Mouse (Mus musculus): ENCODE data around the gene Nfia. TPM values are rescaled to one million over a fixed set of nuclear protein-coding genes. Genes with fewer than 3 reads are reported as not detected.

Nfia gene
- polyA plus RNA-seq, 1 experiment: 41.2 TPM

DNA sequence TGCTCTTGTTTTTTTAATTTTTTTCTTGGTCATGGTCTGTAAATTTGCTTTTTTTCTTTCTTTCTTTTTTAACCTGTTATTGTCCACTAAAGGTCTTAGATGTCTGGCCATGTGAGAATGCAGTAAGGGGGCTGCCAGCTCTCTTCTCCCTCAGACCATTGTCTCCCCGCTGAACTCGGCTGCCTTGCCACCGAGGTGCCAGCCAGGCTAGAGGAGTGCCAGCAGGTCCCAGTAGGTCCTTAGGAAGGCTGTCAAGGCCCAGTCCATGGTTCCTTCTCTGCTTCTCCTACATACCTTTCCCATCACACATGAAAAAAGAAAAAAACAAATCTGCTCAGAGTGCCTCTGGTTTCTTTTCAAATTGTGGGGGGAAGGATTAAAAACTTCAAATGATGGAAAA is 345.6 kb downstream of the Nfia start:
- no peaks in the 10 kb centered on the region for H3K27me3 ChIP-seq (ENCODE audit: control insufficient read depth, insufficient read depth, low read length)
- no peak overlapping the region for H3K4me3 ChIP-seq (replicated peaks; ENCODE audit: insufficient read depth, low read depth, low read length)
- no peak overlapping the region for H3K27ac ChIP-seq (ENCODE audit: insufficient read depth, low read length)
- no peak for DNase-seq
- no peaks in the 10 kb centered on the region; the same call in 1 of the 2 replicates for H3K4me1 ChIP-seq (ENCODE audit: control insufficient read depth, insufficient read depth, low read length)
- TF ChIP-seq POLR2A (IDR thresholded peaks at IDR 0.05; ENCODE audit: borderline replicate concordance, insufficient read depth, low read length) (no peak), CTCF (IDR thresholded peaks at IDR 0.05; ENCODE audit: borderline replicate concordance, insufficient read depth, low read depth, low read length) (no peak)
- 15% methylated on average over 3 of the region's 3 CpGs for WGBS

DNA sequence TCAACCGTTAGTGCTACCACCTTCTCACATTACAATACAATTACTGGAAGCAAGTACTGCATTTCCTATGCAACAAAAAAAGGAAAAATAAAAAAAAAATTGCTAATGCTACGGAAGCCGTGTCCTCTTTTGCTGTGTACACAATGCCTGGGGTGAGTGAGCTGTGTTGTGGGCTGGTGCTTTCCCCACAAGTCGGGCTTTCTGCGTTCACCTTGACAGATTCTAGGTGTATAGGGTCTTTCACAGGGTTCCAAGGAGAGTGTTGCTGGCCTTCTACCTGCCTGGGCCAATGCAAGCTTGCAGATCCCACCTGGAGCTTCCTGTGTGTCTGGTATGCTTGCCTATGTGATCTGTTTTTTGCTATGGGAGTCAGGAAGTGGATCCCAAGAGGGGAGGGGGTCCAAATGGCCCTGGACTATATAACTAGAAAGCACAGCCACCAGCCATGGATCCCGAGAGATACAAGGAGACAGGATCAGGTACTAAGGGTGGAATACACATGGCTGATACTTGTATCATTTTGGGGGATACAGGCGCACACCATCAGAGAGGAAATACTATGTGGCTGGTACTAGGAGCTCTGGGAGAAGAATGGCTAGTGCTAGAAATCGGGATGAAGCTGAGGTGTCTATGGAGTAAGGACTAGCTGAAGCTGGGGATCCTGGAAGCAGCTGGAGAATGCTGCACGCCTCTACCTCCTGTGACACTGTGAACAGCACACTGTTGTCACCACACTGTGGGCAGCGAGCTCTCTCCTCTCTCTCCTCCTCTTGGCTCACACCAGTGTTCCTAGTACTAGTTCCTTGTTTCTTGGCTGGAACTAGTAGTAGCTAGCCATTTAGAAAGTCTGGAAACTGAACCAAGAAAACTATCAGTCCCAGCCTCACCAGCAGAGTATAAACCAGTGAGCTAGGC is 346.5 kb downstream of the Nfia start:
- WGBS: 84% methylated on average over 10 of the region's 10 CpGs
- H3K4me3 ChIP-seq (replicated peaks; ENCODE audit: insufficient read depth, low read depth, low read length): no peak overlapping the region
- no peak overlapping the region for H3K27ac ChIP-seq (ENCODE audit: insufficient read depth, low read length)
- no peaks in the 10 kb centered on the region for H3K27me3 ChIP-seq (ENCODE audit: control insufficient read depth, insufficient read depth, low read length)
- no peak for DNase-seq
- H3K4me1 ChIP-seq (ENCODE audit: control insufficient read depth, insufficient read depth, low read length): no peaks in the 10 kb centered on the region; the same call in 1 of the 2 replicates
- no peak for TF ChIP-seq CTCF (IDR thresholded peaks at IDR 0.05; ENCODE audit: borderline replicate concordance, insufficient read depth, low read depth, low read length)
- TF ChIP-seq POLR2A (IDR thresholded peaks at IDR 0.05; ENCODE audit: borderline replicate concordance, insufficient read depth, low read length): no peak

DNA sequence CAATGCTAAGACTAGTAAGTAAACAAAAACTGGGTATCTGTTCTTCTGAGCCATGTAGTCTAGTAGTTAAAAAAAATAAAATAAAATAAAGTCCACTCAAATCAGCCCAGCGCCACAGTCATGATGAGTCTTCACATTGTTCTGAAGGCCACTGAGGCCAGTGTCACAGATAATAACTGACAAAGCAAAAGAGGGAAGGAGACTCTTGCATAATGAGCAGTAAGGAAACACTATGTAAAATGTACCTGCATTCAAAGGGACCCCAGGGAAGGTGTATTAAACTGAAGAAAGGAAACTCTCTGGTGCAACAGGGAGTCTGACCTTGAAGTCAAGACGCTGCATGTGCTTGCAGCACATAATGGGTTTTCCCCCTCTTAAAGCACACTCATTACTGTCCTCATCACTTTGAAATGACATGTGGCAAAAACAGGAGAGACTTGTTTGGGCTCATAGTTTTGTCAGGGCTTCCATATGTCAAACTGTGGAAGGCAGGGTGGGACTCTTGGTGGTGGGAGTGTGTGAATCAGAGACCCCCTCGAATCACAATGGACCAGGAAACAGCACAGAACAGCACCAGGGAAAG is 347.5 kb downstream of the Nfia start:
- Histone ChIP-seq H3K27ac (ENCODE audit: insufficient read depth, low read length) (no peak overlapping the region), H3K4me1 (ENCODE audit: control insufficient read depth, insufficient read depth, low read length) (no peaks in the 10 kb centered on the region; the same call in 1 of the 2 replicates), H3K4me3 (replicated peaks; ENCODE audit: insufficient read depth, low read depth, low read length) (no peak overlapping the region), H3K27me3 (ENCODE audit: control insufficient read depth, insufficient read depth, low read length) (no peaks in the 10 kb centered on the region)
- no peak for TF ChIP-seq POLR2A (IDR thresholded peaks at IDR 0.05; ENCODE audit: borderline replicate concordance, insufficient read depth, low read length)
- no peak for TF ChIP-seq CTCF (IDR thresholded peaks at IDR 0.05; ENCODE audit: borderline replicate concordance, insufficient read depth, low read depth, low read length)
- no peak for DNase-seq
- WGBS: 88% methylated on average over 3 of the region's 3 CpGs

GRCm38 (mm10) chr4:98120706-98121340 is 348.3 kb downstream of the Nfia start:
- H3K4me1 ChIP-seq (ENCODE audit: control insufficient read depth, insufficient read depth, low read length): no peaks in the 10 kb centered on the region
- no peak for DNase-seq
- no peak overlapping the region for H3K27ac ChIP-seq (ENCODE audit: insufficient read depth, low read length)
- 90% methylated on average over 6 of the region's 6 CpGs for WGBS
- no peak overlapping the region for H3K4me3 ChIP-seq (replicated peaks; ENCODE audit: insufficient read depth, low read depth, low read length)
- TF ChIP-seq POLR2A (IDR thresholded peaks at IDR 0.05; ENCODE audit: borderline replicate concordance, insufficient read depth, low read length) (no peak), CTCF (IDR thresholded peaks at IDR 0.05; ENCODE audit: borderline replicate concordance, insufficient read depth, low read depth, low read length) (no peak)
- no peaks in the 10 kb centered on the region for H3K27me3 ChIP-seq (ENCODE audit: control insufficient read depth, insufficient read depth, low read length)

DNA sequence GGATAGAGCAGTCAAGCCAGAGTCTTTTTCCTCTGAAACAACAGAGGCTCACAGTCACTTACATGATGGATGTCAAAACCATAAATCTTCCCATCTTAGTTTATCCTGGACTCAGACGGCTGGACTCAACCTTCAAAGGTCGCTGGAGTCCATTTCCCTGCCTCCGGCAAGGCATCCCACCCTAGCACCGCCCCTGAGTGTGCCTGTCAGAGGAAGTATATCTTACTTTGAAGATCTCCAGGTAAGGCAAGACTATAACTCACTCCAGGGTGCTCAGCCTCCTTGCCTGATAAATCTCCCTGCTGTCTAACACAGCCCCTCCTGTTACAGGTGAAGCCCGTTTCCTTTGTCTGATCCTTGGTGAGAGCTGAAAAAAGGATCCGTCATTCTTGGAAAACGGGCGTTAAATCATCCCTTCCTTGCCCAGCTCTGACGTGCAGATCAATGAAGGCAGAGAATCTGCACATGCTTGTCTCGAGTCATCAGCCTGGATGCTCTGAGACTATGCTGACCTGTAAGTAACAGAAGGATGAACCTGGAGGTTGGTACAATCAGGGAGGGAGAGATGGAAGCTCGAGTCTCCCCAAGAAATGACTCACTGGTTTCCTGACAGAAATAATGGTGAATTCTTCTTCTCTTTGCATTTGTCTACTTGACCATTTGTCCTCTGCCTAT is 353.6 kb downstream of the Nfia start:
- Histone ChIP-seq H3K4me3 (replicated peaks; ENCODE audit: insufficient read depth, low read depth, low read length) (no peak overlapping the region), H3K27me3 (ENCODE audit: control insufficient read depth, insufficient read depth, low read length) (no peaks in the 10 kb centered on the region), H3K27ac (ENCODE audit: insufficient read depth, low read length) (no peak overlapping the region), H3K4me1 (ENCODE audit: control insufficient read depth, insufficient read depth, low read length) (no peaks in the 10 kb centered on the region)
- no peak for DNase-seq
- WGBS: 80% methylated on average over 11 of the region's 11 CpGs
- TF ChIP-seq CTCF (IDR thresholded peaks at IDR 0.05; ENCODE audit: borderline replicate concordance, insufficient read depth, low read depth, low read length) (no peak), POLR2A (IDR thresholded peaks at IDR 0.05; ENCODE audit: borderline replicate concordance, insufficient read depth, low read length) (no peak)

GRCm38 (mm10) chr4:98130798-98131197 is 358.3 kb downstream of the Nfia start:
- no peak for DNase-seq
- TF ChIP-seq CTCF (IDR thresholded peaks at IDR 0.05; ENCODE audit: borderline replicate concordance, insufficient read depth, low read depth, low read length) (no peak), POLR2A (IDR thresholded peaks at IDR 0.05; ENCODE audit: borderline replicate concordance, insufficient read depth, low read length) (no peak)
- no peaks in the 10 kb centered on the region for H3K4me1 ChIP-seq (ENCODE audit: control insufficient read depth, insufficient read depth, low read length)
- no peaks in the 10 kb centered on the region for H3K27me3 ChIP-seq (ENCODE audit: control insufficient read depth, insufficient read depth, low read length)
- H3K4me3 ChIP-seq (replicated peaks; ENCODE audit: insufficient read depth, low read depth, low read length): no peak overlapping the region
- H3K27ac ChIP-seq (ENCODE audit: insufficient read depth, low read length): no peak overlapping the region
- 37% methylated on average over 2 of the region's 2 CpGs for whole genome bisulfite sequencing

DNA sequence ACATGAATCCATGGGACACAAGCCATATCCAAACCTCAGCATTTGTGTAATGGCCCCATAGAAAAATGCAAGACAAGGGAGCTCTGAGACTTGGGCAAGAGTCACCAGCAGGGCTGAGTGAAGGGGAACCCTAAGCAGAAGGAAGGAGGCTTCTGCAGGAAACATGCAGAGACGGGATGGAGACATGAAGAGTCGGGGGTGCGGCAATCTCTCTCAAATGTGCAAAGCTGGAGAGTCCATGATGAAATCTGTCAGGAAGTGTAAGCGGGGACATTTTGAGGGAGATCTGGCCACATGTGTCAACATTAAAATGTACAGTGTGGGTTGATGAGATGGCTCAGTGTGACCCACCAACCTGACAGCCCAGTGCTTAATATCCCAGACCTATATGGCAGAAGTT is 361.5 kb downstream of the Nfia start:
- no peak for DNase-seq
- H3K4me3 ChIP-seq (replicated peaks; ENCODE audit: insufficient read depth, low read depth, low read length): no peak overlapping the region
- H3K27me3 ChIP-seq (ENCODE audit: control insufficient read depth, insufficient read depth, low read length): no peaks in the 10 kb centered on the region
- no peak overlapping the region for H3K27ac ChIP-seq (ENCODE audit: insufficient read depth, low read length)
- 95% methylated on average over 4 of the region's 4 CpGs for WGBS
- TF ChIP-seq CTCF (IDR thresholded peaks at IDR 0.05; ENCODE audit: borderline replicate concordance, insufficient read depth, low read depth, low read length) (no peak), POLR2A (IDR thresholded peaks at IDR 0.05; ENCODE audit: borderline replicate concordance, insufficient read depth, low read length) (no peak)
- H3K4me1 ChIP-seq (ENCODE audit: control insufficient read depth, insufficient read depth, low read length): no peaks in the 10 kb centered on the region
